Mouse (Mus musculus) midbrain, embryonic 13.5 days (tissue): ENCODE data around the gene Eef1e1. TPM values are rescaled to one million over a fixed set of nuclear protein-coding genes. Genes with fewer than 3 reads are reported as not detected.
"Not testable (repeated sequence)": the region's sequence is repeated elsewhere in the genome, so short reads cannot be mapped to it uniquely, and the experiment has no call there.

Experiments
- ATAC-seq: fragments of 200-750 bp; cut with Nextera tagmentation; 2 replicates; pipeline ENCODE4 v1.8.0; 2017; ENCODE audit warnings: mild to moderate bottlenecking, moderate TSS enrichment, moderate library complexity
- H3K27ac ChIP-seq: fragments of 300-500 bp; sonication (generic); 2 replicates; pipeline ENCODE4 v1.5.1; 2015; ENCODE audit warnings: inconsistent platforms, mild to moderate bottlenecking, moderate library complexity
- H3K27me3 ChIP-seq: fragments of 300-500 bp; sonication (generic); 2 replicates; pipeline ENCODE4 v1.6.1; 2015; ENCODE audit warnings: mild to moderate bottlenecking, inconsistent platforms
- H3K36me3 ChIP-seq: fragments of 300-500 bp; sonication (generic); 2 replicates; pipeline ENCODE4 v1.6.1; 2015; ENCODE audit warnings: mild to moderate bottlenecking, inconsistent platforms
- H3K4me1 ChIP-seq: fragments of 300-500 bp; sonication (generic); replicated peaks from 2 replicates; pipeline ENCODE4 v1.6.1; 2015; ENCODE audit warnings: inconsistent platforms
- H3K4me2 ChIP-seq: fragments of 300-500 bp; sonication (generic); replicated peaks from 2 replicates; pipeline ENCODE4 v1.6.1; 2015; ENCODE audit warnings: moderate library complexity, mild to moderate bottlenecking, inconsistent platforms
- H3K4me3 ChIP-seq: fragments of 300-500 bp; sonication (generic); replicated peaks from 2 replicates; pipeline ENCODE4 v1.5.1; 2015; ENCODE audit warnings: mild to moderate bottlenecking, inconsistent platforms
- H3K9ac ChIP-seq: fragments of 300-500 bp; sonication (generic); replicated peaks from 2 replicates; pipeline ENCODE4 v1.6.1; 2015; ENCODE audit warnings: mild to moderate bottlenecking, inconsistent platforms
- H3K9me3 ChIP-seq: fragments of 300-500 bp; sonication (generic); 2 replicates; pipeline ENCODE4 v1.6.1; 2016; ENCODE audit warnings: mild to moderate bottlenecking, inconsistent platforms
- WGBS: fragments of 180-500 bp; shearing (Covaris S2); methylation state at CpG from one replicate; pipeline ENCODE4 v1.1.7; 2015; 5-methylcytosine and 5-hydroxymethylcytosine counted together
- polyA plus RNA-seq: library from polyadenylated mRNA; unstranded; fragments of >200 nt; fragmentation: Nextera tagmentation; extraction: Ambion mirVana; gene quantifications from 2 replicates; pipeline ENCODE4 v1.2.1, GENCODE M21; 2015

The Eef1e1 gene
- polyA plus RNA-seq: 91.3 and 92.3 TPM in 2 replicates

DNA sequence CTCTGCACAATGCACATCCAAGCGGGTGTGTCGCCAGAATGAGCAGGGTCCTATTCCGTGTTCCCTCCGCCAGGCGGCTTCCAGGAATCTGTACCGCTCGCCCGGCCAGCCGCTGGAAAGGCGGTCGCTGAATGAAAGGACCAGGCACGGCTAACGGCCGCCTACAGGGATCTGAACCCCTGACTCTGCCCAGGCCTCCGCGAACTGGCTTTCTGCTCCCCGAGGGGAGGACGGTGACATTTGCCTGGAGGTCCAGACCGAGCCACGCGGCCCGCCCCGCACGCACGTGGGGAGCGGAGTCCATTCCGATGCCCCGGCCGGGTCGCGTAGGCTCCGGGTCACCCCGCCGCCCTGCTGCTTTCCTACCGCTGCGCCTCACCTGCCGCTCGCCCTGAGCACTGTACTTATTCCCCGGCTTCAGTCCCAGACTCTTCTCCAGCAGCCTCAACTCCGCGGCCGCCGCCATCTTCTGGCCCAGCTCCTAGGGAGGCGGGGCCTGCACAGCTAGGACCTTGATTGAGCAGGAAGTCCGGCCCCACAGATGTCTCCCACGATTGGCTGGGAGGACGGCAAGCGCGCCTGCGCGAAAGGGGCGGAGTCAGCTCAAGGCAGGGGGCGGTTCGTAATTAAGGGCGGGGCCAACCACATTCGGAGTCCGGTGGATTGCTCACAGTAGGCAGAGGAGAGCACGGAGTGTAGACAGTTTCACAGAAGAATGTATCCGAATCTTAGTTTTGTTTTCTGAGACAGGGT, at the start of gene Eef1e1:
Eef1e1 (minus strand) TSS at position 531 of the 753 bp plus-strand sequence.
- peaks cover 15% of the 10 kb centered on the region for H3K4me1 ChIP-seq
- peak within 1 kb of the TSS; percentile 85 for H3K4me3 ChIP-seq
- peak; percentile 99 for ATAC-seq
- no peaks in the 10 kb centered on the region for H3K27me3 ChIP-seq
- under 1% methylated on average over 58 of the region's 59 CpGs for WGBS
- peak within 1 kb of the TSS; percentile 83 for H3K27ac ChIP-seq
- H3K4me2 ChIP-seq: peak within 1 kb of the TSS; percentile 74
- H3K9me3 ChIP-seq: no peaks in the 10 kb centered on the region
- peaks cover 23% of the 10 kb centered on the region for H3K36me3 ChIP-seq
- H3K9ac ChIP-seq: peak within 1 kb of the TSS; percentile 82

DNA sequence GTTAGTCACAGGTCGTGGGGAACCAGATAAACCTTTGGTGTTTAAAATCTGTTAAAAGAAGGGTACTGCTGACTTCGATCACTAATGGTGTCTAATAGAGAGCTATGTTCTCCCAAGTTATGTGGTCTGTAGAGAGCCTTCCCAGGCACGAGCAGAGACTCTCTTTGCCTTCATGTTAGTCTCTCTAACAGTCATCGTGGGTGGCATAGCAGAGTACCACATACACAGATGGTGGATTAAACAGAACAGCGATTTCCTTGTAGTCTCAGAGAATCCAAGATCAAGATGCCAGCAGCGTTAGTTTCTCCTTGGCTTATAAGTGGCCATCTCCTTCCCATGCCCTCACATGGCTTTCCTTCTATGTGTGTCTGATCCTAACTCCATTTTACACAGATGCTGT, 32.0 kb upstream of the Eef1e1 start:
- Histone ChIP-seq H3K9me3 (no peaks in the 10 kb centered on the region), H3K36me3 (no peaks in the 10 kb centered on the region), H3K9ac (no peak overlapping the region), H3K4me2 (no peak overlapping the region), H3K27ac (no peak overlapping the region), H3K4me3 (no peak overlapping the region), H3K4me1 (no peaks in the 10 kb centered on the region), H3K27me3 (no peaks in the 10 kb centered on the region)
- WGBS: 86% methylated on average over 6 of the region's 6 CpGs
- no peak for ATAC-seq

DNA sequence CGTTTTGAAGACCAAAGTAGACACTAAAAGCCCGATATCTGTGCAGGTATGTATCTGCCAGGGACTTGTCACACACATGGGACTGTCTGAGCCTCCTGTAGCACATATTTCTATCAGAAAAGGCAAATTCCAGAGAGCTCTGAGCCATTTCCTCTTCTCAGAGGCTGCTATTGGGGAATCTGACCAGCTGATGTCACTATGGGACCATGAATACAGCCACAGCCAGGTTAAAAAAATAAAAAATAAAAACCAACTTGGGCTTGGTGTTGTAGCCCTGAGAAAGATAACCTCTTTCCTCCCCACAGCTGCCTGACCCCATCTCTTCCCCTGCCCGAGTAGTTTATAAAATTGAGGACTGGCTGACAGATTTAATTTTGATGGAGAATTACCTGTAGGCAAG, 31.2 kb upstream of the Eef1e1 start:
- no peaks in the 10 kb centered on the region for H3K4me1 ChIP-seq
- no peaks in the 10 kb centered on the region for H3K27me3 ChIP-seq
- peak; percentile 40; the same call in 1 of the 2 replicates for ATAC-seq
- 49% methylated on average over 3 of the region's 3 CpGs for WGBS
- no peak overlapping the region for H3K9ac ChIP-seq
- no peak overlapping the region for H3K4me3 ChIP-seq
- no peak overlapping the region for H3K27ac ChIP-seq
- no peak overlapping the region for H3K4me2 ChIP-seq
- no peaks in the 10 kb centered on the region for H3K9me3 ChIP-seq
- H3K36me3 ChIP-seq: no peaks in the 10 kb centered on the region

DNA sequence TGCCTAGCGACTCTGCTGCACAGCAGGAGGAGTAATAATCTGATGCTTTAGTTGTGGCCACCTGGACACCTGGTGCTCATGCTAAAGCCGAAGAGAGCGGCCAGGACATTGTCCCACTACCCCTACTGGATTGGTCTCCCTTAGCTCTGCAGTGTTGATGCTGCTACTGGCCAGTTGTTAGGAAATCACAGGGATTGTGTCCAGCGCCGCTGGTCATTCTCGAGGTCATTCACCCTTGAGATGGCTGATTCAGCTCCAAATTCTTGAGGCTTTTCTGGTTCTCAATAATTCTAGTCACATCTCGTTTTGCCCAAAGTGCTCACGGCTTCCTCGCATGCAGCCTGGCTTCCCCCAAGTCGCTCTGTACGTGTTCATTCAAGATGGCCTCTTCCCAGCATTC, 29.9 kb upstream of the Eef1e1 start:
- Histone ChIP-seq H3K27ac (no peak overlapping the region), H3K4me3 (no peak overlapping the region), H3K27me3 (no peaks in the 10 kb centered on the region), H3K4me2 (no peak overlapping the region), H3K36me3 (no peaks in the 10 kb centered on the region), H3K9ac (no peak overlapping the region), H3K9me3 (no peaks in the 10 kb centered on the region), H3K4me1 (no peaks in the 10 kb centered on the region)
- 81% methylated on average over 11 of the region's 11 CpGs for WGBS
- no peak for ATAC-seq

DNA sequence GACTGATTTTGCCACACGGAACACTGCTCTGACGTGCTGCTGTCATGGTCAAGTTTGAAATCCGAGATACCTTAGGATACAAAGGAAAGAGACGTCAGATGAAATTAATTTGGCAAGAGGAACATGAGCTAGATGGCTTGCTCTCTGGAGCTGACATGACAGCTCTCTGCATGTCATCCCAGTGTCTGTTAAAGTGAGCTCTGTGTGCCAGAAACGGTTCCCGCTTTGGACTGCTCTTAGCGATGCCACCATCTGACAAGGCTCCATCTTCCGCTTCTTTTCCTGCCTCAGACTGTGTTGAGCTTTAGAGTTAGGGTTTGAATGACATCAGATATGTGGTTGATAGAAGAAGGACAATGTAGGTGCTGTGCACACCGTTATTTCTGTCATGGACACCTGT, 13.5 kb upstream of the Eef1e1 start:
- Histone ChIP-seq H3K4me2 (no peak overlapping the region), H3K9me3 (no peaks in the 10 kb centered on the region)
- WGBS: 82% methylated on average over 9 of the region's 9 CpGs

DNA sequence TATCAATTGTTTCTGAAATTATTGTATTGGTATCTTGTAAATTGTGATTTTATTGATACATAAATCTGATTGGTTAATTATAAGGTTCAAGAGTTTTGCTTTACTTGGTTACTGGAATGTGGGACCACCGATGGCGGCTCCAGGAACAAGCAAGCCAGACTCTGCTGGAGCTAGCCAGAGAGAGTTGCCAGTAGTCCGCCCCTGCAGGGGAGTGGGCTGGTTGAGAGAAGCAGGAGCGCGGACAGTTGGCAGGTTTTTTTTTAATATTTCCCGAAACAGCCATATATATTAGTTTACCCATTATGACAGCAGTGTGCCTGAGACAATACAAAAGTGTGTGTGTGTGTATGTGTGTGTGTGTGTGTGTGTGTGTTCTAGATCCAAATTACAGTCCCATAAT, 12.6 kb upstream of the Eef1e1 start:
- H3K9me3 ChIP-seq, H3K4me2 ChIP-seq, ATAC-seq, H3K4me3 ChIP-seq, H3K4me1 ChIP-seq, H3K27me3 ChIP-seq, H3K36me3 ChIP-seq, H3K9ac ChIP-seq, H3K27ac ChIP-seq: not testable (repeated sequence)
- 90% methylated on average over 6 of the region's 6 CpGs for WGBS

More for the DNA sequence above, 13.5 kb upstream of the Eef1e1 start:
- Histone ChIP-seq H3K27ac (no peak overlapping the region), H3K9ac (no peak overlapping the region), H3K36me3 (no peaks in the 10 kb centered on the region), H3K4me3 (no peak overlapping the region), H3K4me1 (no peaks in the 10 kb centered on the region), H3K27me3 (no peaks in the 10 kb centered on the region)
- ATAC-seq: no peak

DNA sequence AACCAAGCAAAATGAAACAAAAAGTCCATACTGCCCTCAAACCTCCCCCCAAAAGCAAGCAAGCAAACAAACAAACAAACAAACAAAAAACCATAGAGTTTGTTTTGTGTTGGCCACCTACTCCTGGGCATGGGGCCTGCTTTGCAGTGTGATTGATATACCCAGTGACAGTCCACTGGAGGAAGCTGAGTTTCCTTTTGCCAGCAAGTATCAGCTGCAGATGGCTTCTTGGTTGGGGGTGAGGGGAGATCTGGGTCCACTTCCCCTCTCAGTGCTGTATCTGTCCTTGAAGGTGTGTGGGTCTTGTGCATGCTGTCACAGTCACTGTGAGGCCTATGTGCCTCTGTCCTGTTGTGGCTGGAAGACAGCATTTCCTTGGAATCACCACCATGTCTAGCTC, 11.2 kb upstream of the Eef1e1 start:
- H3K27ac ChIP-seq: no peak overlapping the region
- no peaks in the 10 kb centered on the region for H3K36me3 ChIP-seq
- H3K4me2 ChIP-seq: no peak overlapping the region
- H3K9ac ChIP-seq: no peak overlapping the region
- H3K9me3 ChIP-seq: no peaks in the 10 kb centered on the region
- no peak for ATAC-seq
- H3K4me3 ChIP-seq: no peak overlapping the region
- H3K4me1 ChIP-seq: no peaks in the 10 kb centered on the region
- no peaks in the 10 kb centered on the region for H3K27me3 ChIP-seq

DNA sequence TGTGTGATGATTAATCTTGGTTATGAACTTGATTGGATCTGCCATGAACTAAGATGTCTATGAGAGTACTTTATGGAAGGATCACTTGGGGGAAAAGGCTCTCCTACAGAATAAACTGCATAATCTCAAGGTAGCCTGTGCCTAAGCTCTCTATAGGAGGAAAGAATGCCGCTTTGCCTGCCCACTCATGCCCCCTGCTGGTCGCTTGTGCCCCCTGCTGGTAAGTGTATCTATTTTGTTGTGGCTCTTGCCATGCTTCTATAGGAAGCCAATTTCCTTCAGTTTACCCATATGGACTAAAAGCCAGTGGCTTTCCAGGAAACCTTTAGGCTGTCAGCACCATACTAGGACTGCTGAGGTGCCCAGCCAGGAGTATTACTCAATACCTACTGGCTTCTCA, 9.7 kb upstream of the Eef1e1 start:
- Histone ChIP-seq H3K27me3 (no peaks in the 10 kb centered on the region), H3K9ac (no peak overlapping the region), H3K9me3 (no peaks in the 10 kb centered on the region), H3K36me3 (no peaks in the 10 kb centered on the region), H3K4me3 (no peak overlapping the region), H3K4me2 (no peak overlapping the region), H3K4me1 (no peaks in the 10 kb centered on the region), H3K27ac (no peak overlapping the region)
- no peak for ATAC-seq
- WGBS: 22% methylated on average over 2 of the region's 2 CpGs

DNA sequence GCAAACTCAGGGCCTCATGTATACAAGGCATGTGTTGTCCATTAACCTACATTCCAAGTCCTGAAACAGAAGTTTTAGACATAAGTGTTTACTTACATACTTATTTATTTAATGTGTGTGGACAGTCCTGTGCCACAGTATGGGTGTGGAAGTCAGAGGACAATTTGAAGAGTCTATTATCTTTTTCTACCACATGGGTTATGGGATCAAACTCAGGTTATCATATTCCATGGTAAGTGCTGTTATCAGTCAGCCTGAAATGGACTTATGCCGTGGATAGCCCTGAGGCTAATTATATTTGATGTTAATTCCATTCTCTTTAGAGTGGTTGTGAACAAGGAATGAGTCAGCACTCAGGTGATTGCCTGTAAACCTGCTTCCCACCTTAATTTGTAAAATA, 5.9 kb upstream of the Eef1e1 start:
- no peak for ATAC-seq
- H3K4me1 ChIP-seq: no peaks in the 10 kb centered on the region
- no peak overlapping the region for H3K27ac ChIP-seq
- no peaks in the 10 kb centered on the region for H3K9me3 ChIP-seq
- H3K9ac ChIP-seq: no peak overlapping the region
- 67% methylated on average over 1 of the region's 1 CpGs for WGBS
- H3K27me3 ChIP-seq: no peaks in the 10 kb centered on the region
- no peaks in the 10 kb centered on the region for H3K36me3 ChIP-seq
- no peak overlapping the region for H3K4me3 ChIP-seq
- H3K4me2 ChIP-seq: no peak overlapping the region

DNA sequence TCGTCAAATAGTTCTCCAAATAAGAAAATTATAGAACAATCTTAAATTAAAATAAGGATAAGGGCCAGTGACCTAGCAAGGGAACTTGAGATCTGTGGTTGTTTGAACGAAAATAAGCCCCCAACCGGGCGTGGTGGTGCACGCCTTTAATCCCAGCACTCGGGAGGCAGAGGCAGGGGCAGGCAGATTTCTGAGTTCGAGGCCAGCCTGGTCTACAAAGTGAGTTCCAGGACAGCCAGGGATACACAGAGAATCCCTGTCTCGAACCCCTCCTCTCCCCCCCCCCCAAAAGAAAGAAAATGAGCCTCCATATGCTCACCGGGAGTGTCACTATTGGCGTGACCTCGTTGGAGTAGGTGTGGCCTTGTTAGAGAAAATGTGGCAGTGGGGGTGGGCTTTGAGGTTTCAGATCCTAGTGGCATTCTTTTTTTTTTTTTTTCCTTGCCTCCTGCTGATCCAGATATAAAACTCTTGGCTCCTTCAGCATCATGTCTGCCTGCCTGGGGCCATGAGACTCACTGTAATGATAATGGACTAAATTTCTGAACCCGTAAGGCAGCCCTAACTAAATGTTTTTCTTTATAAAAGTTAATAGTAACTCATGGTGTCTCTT, 772 bp upstream of the Eef1e1 start:
- Histone ChIP-seq H3K4me2 (no peak overlapping the region), H3K27me3 (no peaks in the 10 kb centered on the region), H3K9me3 (no peaks in the 10 kb centered on the region), H3K4me3 (no peak overlapping the region), H3K27ac (no peak overlapping the region), H3K9ac (no peak overlapping the region), H3K36me3 (peaks cover 14% of the 10 kb centered on the region), H3K4me1 (peaks cover 15% of the 10 kb centered on the region)
- ATAC-seq: no peak
- WGBS: 86% methylated on average over 12 of the region's 12 CpGs

DNA sequence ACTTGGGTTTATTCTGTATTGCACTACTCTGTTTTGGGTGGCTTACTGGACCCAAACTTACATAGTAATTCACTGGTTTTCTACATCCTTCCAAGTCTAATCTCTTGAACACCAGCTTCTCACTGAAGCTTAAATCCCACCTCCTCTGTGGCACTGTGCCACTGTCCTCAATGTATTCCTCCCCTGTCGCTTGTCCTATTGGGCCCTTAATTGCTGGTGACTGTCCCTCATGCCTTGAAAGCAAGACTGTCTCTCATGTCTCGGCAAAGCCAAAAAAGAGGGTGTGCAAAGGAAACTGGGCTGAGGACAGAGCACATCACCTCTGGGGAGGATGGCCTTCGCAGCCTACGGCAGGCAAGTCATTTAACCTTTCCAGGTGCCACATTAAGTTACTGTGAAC, 993 bp downstream of the Eef1e1 start:
- peak overlapping the region; percentile 85 for H3K4me3 ChIP-seq
- ATAC-seq: no peak
- H3K4me1 ChIP-seq: peaks cover 15% of the 10 kb centered on the region
- H3K4me2 ChIP-seq: peak overlapping the region; percentile 74
- WGBS: 27% methylated on average over 4 of the region's 4 CpGs
- H3K9me3 ChIP-seq: no peaks in the 10 kb centered on the region
- H3K36me3 ChIP-seq: peaks cover 31% of the 10 kb centered on the region
- H3K9ac ChIP-seq: peak overlapping the region; percentile 82
- H3K27ac ChIP-seq: no peak overlapping the region; the same call in 1 of the 2 replicates
- no peaks in the 10 kb centered on the region for H3K27me3 ChIP-seq

DNA sequence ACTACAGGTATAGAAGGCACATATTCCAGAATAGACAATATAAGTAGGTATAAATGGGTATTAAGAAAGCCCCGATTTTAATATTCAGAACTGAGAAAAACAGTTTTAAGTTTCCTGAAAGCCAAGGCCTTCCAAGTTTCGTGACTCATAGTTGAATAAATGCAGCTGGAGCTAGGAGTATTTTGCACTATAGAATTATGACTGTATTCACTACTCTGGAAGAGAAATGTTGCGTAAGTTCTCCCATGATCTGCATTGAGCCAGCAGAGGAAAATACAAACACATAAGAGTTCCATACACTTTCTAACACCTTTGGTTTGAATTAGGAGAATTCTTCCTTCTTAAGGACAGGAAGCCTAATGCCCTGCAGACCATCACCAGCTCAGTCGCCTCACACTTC, 8.6 kb downstream of the Eef1e1 start:
- Histone ChIP-seq H3K4me2 (no peak overlapping the region), H3K36me3 (peaks cover 88% of the 10 kb centered on the region), H3K9ac (no peak overlapping the region), H3K9me3 (no peaks in the 10 kb centered on the region), H3K27ac (no peak overlapping the region), H3K4me1 (no peaks in the 10 kb centered on the region), H3K4me3 (no peak overlapping the region), H3K27me3 (no peaks in the 10 kb centered on the region)
- no peak for ATAC-seq
- WGBS: 96% methylated on average over 4 of the region's 4 CpGs
